In genomic region chr3:39443328-39443727, GRCm38 (mm10) we compare ENCODE assay signal across 9 mouse cellular contexts.
A peak's percentile ranks its signal among the peaks of the same experiment; 100 is the strongest.
DNase-seq lines count a peak whose midpoint lies in the region; ATAC-seq and TF ChIP-seq lines count a peak whose summit lies in the region.
"Had no signal": no experiment of that assay in that cellular context is flagged by ENCODE, and none has a peak within 500 bp of the region (broad histone marks: within the 10 kb centered on the region; RNA-seq: fewer than 3 reads in every experiment).

No protein-coding gene starts in this region.

- H3K4me2 ChIP-seq in forebrain, embryonic 11.5 days (ENCODE audit: low read depth, low read length, severe bottlenecking) = no peak overlapping the region
- no peak overlapping the region for H3K4me2 ChIP-seq in forebrain, postnatal 0 days (ENCODE audit: low read depth)
- no peak overlapping the region for H3K4me2 ChIP-seq in limb, embryonic 11.5 days (ENCODE audit: low read depth, severe bottlenecking)
- peak overlapping the region; percentile 33 for H3K4me2 ChIP-seq in intestine, embryonic 15.5 days (replicated peaks)

- H3K9me3 ChIP-seq in forebrain, embryonic 11.5 days (ENCODE audit: control insufficient read depth, low read length) = no peaks in the 10 kb centered on the region
- no peaks in the 10 kb centered on the region for H3K9me3 ChIP-seq in forebrain, postnatal 0 days (ENCODE audit: low read length)
- H3K9me3 ChIP-seq in limb, embryonic 11.5 days (ENCODE audit: control insufficient read depth, low read length) = no peaks in the 10 kb centered on the region
- H3K9me3 ChIP-seq in limb, embryonic 10.5 days (replicated peaks) = no peaks in the 10 kb centered on the region
- no peaks in the 10 kb centered on the region for H3K9me3 ChIP-seq in intestine, embryonic 15.5 days

- no peak for TF ChIP-seq CTCF in forebrain, postnatal 0 days (IDR thresholded peaks at IDR 0.05; ENCODE audit: low read depth)

- no peak overlapping the region for H3K4me3 ChIP-seq in forebrain, embryonic 11.5 days (ENCODE audit: low read depth, low read length)
- no peak overlapping the region for H3K4me3 ChIP-seq in forebrain, postnatal 0 days (ENCODE audit: low read depth, low read length)
- no peak overlapping the region for H3K4me3 ChIP-seq in limb, embryonic 11.5 days (ENCODE audit: low read depth, low read length)
- no peak overlapping the region for H3K4me3 ChIP-seq in limb, embryonic 10.5 days
- no peak overlapping the region for H3K4me3 ChIP-seq in intestine, embryonic 15.5 days (replicated peaks)

- no peaks in the 10 kb centered on the region for H3K27me3 ChIP-seq in forebrain, embryonic 11.5 days (ENCODE audit: control insufficient read depth, insufficient read depth, low read length)
- H3K27me3 ChIP-seq in forebrain, postnatal 0 days (ENCODE audit: insufficient read depth, low read length) = no peaks in the 10 kb centered on the region
- H3K27me3 ChIP-seq in limb, embryonic 11.5 days (ENCODE audit: control insufficient read depth, insufficient read depth, low read length) = no peaks in the 10 kb centered on the region
- H3K27me3 ChIP-seq in limb, embryonic 10.5 days (ENCODE audit: low read depth, poor library complexity, severe bottlenecking) = no peaks in the 10 kb centered on the region
- H3K27me3 ChIP-seq in intestine, embryonic 15.5 days (replicated peaks) = no peaks in the 10 kb centered on the region

- 0 out of 2 replicates have a peak, but pooled peaks have one; percentile 58 for ATAC-seq in forebrain, embryonic 11.5 days (replicated peaks; ENCODE audit: low FRiP score)
- no peak for ATAC-seq in forebrain, postnatal 0 days
- no peak for ATAC-seq in limb, embryonic 11.5 days (ENCODE audit: insufficient number of reproducible peaks, low FRiP score, low TSS enrichment, low read depth)
- ATAC-seq in intestine, embryonic 15.5 days = no peak

- H3K9ac ChIP-seq in forebrain, embryonic 11.5 days (ENCODE audit: low read length) = no peak overlapping the region
- no peak overlapping the region for H3K9ac ChIP-seq in forebrain, postnatal 0 days
- no peak overlapping the region for H3K9ac ChIP-seq in limb, embryonic 11.5 days (ENCODE audit: low read length)
- no peak overlapping the region for H3K9ac ChIP-seq in intestine, embryonic 15.5 days

- DNase-seq in forebrain, embryonic 11.5 days (ENCODE audit: low spot score) = peak; percentile 52
- no peak for DNase-seq in forebrain, postnatal 0 days
- DNase-seq in limb, embryonic 11.5 days (ENCODE audit: low spot score) = peak; percentile 64
- DNase-seq in limb, embryonic 10.5 days (ENCODE audit: low spot score) = no peak
- peak; percentile 8 for DNase-seq in retina, adult 2 months (ENCODE audit: low read depth, low spot score)
- DNase-seq in spleen, postnatal 4 days (ENCODE audit: low spot score in 2 of 2) = no peak
- no peak for DNase-seq in frontal cortex, postnatal 10 days (ENCODE audit: low spot score in 2 of 2)
- DNase-seq: B cell, adult 2 months had no signal

- WGBS in forebrain, embryonic 11.5 days = 68% methylated on average over 10 of the region's 10 CpGs
- 24% methylated on average over 10 of the region's 10 CpGs for WGBS in forebrain, postnatal 0 days
- 49% methylated on average over 10 of the region's 10 CpGs for WGBS in limb, embryonic 11.5 days
- WGBS in limb, embryonic 10.5 days = 73% methylated on average over 10 of the region's 10 CpGs
- WGBS in intestine, embryonic 15.5 days = 45% methylated on average over 10 of the region's 10 CpGs

- H3K36me3 ChIP-seq in forebrain, embryonic 11.5 days (ENCODE audit: control insufficient read depth, insufficient read depth, low read length) = no peaks in the 10 kb centered on the region
- H3K36me3 ChIP-seq in forebrain, postnatal 0 days (ENCODE audit: insufficient read depth) = no peaks in the 10 kb centered on the region
- no peaks in the 10 kb centered on the region for H3K36me3 ChIP-seq in limb, embryonic 11.5 days (ENCODE audit: control insufficient read depth, insufficient read depth, low read length)
- H3K36me3 ChIP-seq in limb, embryonic 10.5 days = no peaks in the 10 kb centered on the region
- H3K36me3 ChIP-seq in intestine, embryonic 15.5 days = no peaks in the 10 kb centered on the region

- H3K27ac ChIP-seq in forebrain, embryonic 11.5 days (ENCODE audit: low read depth, low read length) = no peak overlapping the region
- no peak overlapping the region for H3K27ac ChIP-seq in forebrain, postnatal 0 days (ENCODE audit: low read depth, low read length)
- no peak overlapping the region for H3K27ac ChIP-seq in limb, embryonic 11.5 days (replicated peaks; ENCODE audit: low read depth, low read length)
- no peak overlapping the region for H3K27ac ChIP-seq in limb, embryonic 10.5 days
- no peak overlapping the region for H3K27ac ChIP-seq in intestine, embryonic 15.5 days

- no peaks in the 10 kb centered on the region for H3K4me1 ChIP-seq in forebrain, embryonic 11.5 days (replicated peaks; ENCODE audit: control insufficient read depth, insufficient read depth, low read length)
- H3K4me1 ChIP-seq in forebrain, postnatal 0 days (ENCODE audit: insufficient read depth) = no peaks in the 10 kb centered on the region
- no peaks in the 10 kb centered on the region for H3K4me1 ChIP-seq in limb, embryonic 11.5 days (ENCODE audit: control insufficient read depth, insufficient read depth, low read length)
- H3K4me1 ChIP-seq in limb, embryonic 10.5 days = peaks cover 7% of the 10 kb centered on the region; the same call in 1 of the 2 replicates
- H3K4me1 ChIP-seq in intestine, embryonic 15.5 days (replicated peaks) = no peaks in the 10 kb centered on the region

Comparison
In these comparisons a context has a peak if more than half of its experiments do, and no peak if none do; other contexts are left out.
1. DNase-seq: peak in forebrain, embryonic 11.5 days (single experiment), limb, embryonic 11.5 days (single experiment) and retina, adult 2 months (single experiment); none in forebrain, postnatal 0 days (single experiment), limb, embryonic 10.5 days (single experiment), spleen, postnatal 4 days (0 of 2) and frontal cortex, postnatal 10 days (0 of 2).